Mouse (Mus musculus) liver, postnatal 0 days (tissue): Measurements from ENCODE around the gene Wipf2.

Experiments
- CTCF ChIP-seq: sonication (generic); IDR thresholded peaks from 2 replicates; pipeline ENCODE4 v1.5.1; 2016; ENCODE audit warnings: antibody characterized with exemption, low read depth
- EP300 ChIP-seq: IDR thresholded peaks from 2 replicates; pipeline ENCODE4 v1.6.1; 2016; ENCODE audit warnings: antibody characterized with exemption, low read depth, mild to moderate bottlenecking

GRCm38 (mm10) chr11:98933151-98933550, 69.7 kb downstream of the Wipf2 start:
- peak; percentile 72 for TF ChIP-seq CTCF
- no peak for TF ChIP-seq EP300
